Mouse (Mus musculus) heart, adult 2 months (tissue): ENCODE data around the gene Pdcd4.

Experiments
- CTCF ChIP-seq: fragments of 200-600 bp; IDR thresholded peaks from 2 replicates; pipeline ENCODE4 v1.8.1; 2022; ENCODE audit warnings: antibody characterized with exemption, mild to moderate bottlenecking, moderate library complexity
- POLR2A ChIP-seq: fragments of 200-500 bp; IDR thresholded peaks from 2 replicates; pipeline ENCODE4 v1.6.1; 2011; ENCODE audit warnings: mild to moderate bottlenecking, low read depth, low read length, control low read depth; ENCODE audit not compliant: insufficient read depth

GRCm38 (mm10) chr19:53889555-53889954 is 2.5 kb upstream of the Pdcd4 start:
- no peak for TF ChIP-seq POLR2A
- no peak for TF ChIP-seq CTCF
